Mouse (Mus musculus): Measurements from ENCODE around the gene Tada2a.

DNA sequence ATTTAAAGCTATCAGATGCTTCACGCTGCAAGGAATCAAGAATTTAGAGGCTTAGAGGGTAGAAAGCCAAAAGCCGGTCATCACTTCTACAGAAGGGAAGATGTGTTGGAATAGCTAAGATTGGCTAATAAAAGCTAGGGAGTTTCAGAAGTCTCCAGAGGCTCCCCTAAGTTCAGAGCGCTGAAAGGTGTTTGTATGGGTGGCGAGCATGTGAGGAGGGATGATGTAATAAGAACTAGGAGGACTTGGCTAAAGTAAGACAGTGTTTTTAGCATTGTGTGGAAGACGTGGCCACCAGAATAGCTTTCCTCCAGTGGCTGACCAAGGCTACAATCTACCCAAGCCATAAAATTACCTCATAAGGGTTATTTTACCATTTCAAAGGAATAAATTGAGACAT is 15.8 kb downstream of the Tada2a start:
- TF ChIP-seq CTCF (IDR thresholded peaks at IDR 0.05; ENCODE audit: insufficient read depth, low read depth, low read length) (no peak), POLR2A (IDR thresholded peaks at IDR 0.05; ENCODE audit: insufficient read depth, low read depth, low read length) (no peak)
